Mouse (Mus musculus) liver, adult 2 months (tissue): ENCODE data around the gene Ltbp4.

Source experiments
- CTCF ChIP-seq: fragments of 200-500 bp; IDR thresholded peaks from 2 replicates; pipeline ENCODE4 v1.5.1; 2011; ENCODE audit warnings: low read depth, low read length, control low read depth
- POLR2A ChIP-seq: fragments of 200-500 bp; IDR thresholded peaks from 2 replicates; pipeline ENCODE4 v1.6.1; 2011; ENCODE audit warnings: low read length, control low read depth; ENCODE audit not compliant: insufficient read depth; ENCODE audit errors: extremely low read depth

- TF ChIP-seq CTCF (no peak), POLR2A (no peak)
These were observed 26.9 kb upstream of the Ltbp4 start for GRCm38 (mm10) chr7:27364379-27364778.
